Mouse (Mus musculus) embryonic facial prominence, embryonic 13.5 days (tissue): ENCODE results near the gene AI661453. TPM values are rescaled to one million over a fixed set of nuclear protein-coding genes. Genes with fewer than 3 reads are reported as not detected.
A peak's percentile ranks its signal among the peaks of the same experiment; 100 is the strongest.

ENCODE experiments used
- ATAC-seq: fragments of 200-750 bp; cut with Nextera tagmentation; 2 replicates; pipeline ENCODE4 v1.8.0; 2017; ENCODE audit warnings: low read depth; ENCODE audit not compliant: insufficient number of reproducible peaks, insufficient read depth, low FRiP score, low TSS enrichment
- H3K27ac ChIP-seq: fragments of 300-500 bp; sonication (generic); 2 replicates; pipeline ENCODE4 v1.5.1; 2015; ENCODE audit warnings: moderate library complexity, mild to moderate bottlenecking, inconsistent platforms
- H3K27me3 ChIP-seq: fragments of 300-500 bp; sonication (generic); 2 replicates; pipeline ENCODE4 v1.6.1; 2015; ENCODE audit warnings: mild to moderate bottlenecking, inconsistent platforms
- H3K36me3 ChIP-seq: fragments of 300-500 bp; sonication (generic); 2 replicates; pipeline ENCODE4 v1.6.1; 2015; ENCODE audit warnings: mild to moderate bottlenecking, inconsistent platforms
- H3K4me1 ChIP-seq: fragments of 300-500 bp; sonication (generic); 2 replicates; pipeline ENCODE4 v1.6.1; 2015; ENCODE audit warnings: inconsistent platforms
- H3K4me2 ChIP-seq: fragments of 300-500 bp; sonication (generic); 2 replicates; pipeline ENCODE4 v1.6.1; 2015; ENCODE audit warnings: moderate library complexity, mild to moderate bottlenecking, inconsistent platforms
- H3K4me3 ChIP-seq: fragments of 300-500 bp; sonication (generic); 2 replicates; pipeline ENCODE4 v1.5.1; 2015; ENCODE audit warnings: mild to moderate bottlenecking, inconsistent platforms
- H3K9ac ChIP-seq: fragments of 300-500 bp; sonication (generic); 2 replicates; pipeline ENCODE4 v1.6.1; 2015; ENCODE audit warnings: mild to moderate bottlenecking, inconsistent platforms
- H3K9me3 ChIP-seq: fragments of 300-500 bp; sonication (generic); 2 replicates; pipeline ENCODE4 v1.6.1; 2016; ENCODE audit warnings: inconsistent platforms
- WGBS: fragments of 180-500 bp; shearing (Covaris S2); methylation state at CpG from one replicate; pipeline ENCODE4 v1.1.7; 2015; ENCODE audit warnings: mixed read lengths; 5-methylcytosine and 5-hydroxymethylcytosine counted together
- polyA plus RNA-seq: library from polyadenylated mRNA; unstranded; fragments of >200 nt; fragmentation: Nextera tagmentation; extraction: Ambion mirVana; gene quantifications from 2 replicates; pipeline ENCODE4 v1.2.1, GENCODE M21; 2015

The AI661453 gene
- polyA plus RNA-seq, 1 experiment from 2014 or later, result 2.0 TPM

DNA sequence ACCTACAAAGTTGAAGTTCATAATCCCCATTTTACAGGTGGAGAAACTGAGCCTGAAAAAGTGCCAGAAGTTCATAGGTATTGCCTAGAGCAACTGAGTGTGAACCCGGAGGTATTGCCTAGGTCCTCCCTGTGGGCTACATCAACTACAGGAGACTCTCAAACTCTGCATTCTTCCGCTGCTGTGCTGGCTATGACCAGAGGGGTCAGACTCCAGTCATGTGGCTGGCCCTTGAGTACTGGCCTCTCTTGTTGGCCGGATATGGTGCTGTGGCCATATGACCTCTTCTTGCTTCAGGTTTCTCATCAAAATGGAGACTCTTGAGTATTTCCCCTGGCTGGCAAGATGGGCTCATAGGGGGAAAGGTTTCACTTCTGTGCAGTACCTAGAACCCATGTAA is 5.9 kb downstream of the AI661453 start:
- WGBS, result 79% methylated on average over 3 of the region's 3 CpGs
- Histone ChIP-seq H3K9me3 (no peaks in the 10 kb centered on the region), H3K27me3 (peaks cover 33% of the 10 kb centered on the region), H3K4me2 (no peak overlapping the region), H3K9ac (no peak overlapping the region), H3K4me1 (peaks cover 26% of the 10 kb centered on the region), H3K36me3 (no peaks in the 10 kb centered on the region), H3K27ac (no peak overlapping the region), H3K4me3 (no peak overlapping the region)
- no peak for ATAC-seq

DNA sequence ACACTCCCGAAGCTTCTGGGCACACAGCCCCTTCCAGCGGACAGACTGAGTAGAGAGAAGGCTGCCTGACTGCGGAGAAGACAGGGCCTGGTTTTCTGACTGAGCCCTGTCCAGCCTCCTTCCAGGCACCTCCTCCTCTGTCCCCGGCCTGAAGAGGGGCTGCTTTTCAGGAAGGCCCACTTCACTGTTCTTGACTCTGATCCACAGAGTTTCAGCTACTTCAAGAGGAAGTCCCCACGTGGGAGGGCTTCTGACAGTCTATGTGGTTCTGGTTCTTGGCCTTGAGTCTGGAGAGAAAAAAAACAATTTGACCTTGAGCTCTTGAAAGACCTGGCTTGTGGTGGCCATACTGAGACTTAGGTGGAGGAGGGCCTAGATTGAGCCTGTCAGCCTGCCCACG is 7.7 kb downstream of the AI661453 start:
- Histone ChIP-seq H3K4me2 (no peak overlapping the region), H3K27me3 (peaks cover 14% of the 10 kb centered on the region), H3K9ac (no peak overlapping the region), H3K4me3 (no peak overlapping the region), H3K9me3 (no peaks in the 10 kb centered on the region), H3K4me1 (peaks cover 21% of the 10 kb centered on the region), H3K36me3 (no peaks in the 10 kb centered on the region), H3K27ac (no peak overlapping the region)
- ATAC-seq, result no peak
- WGBS, result 83% methylated on average over 6 of the region's 6 CpGs

DNA sequence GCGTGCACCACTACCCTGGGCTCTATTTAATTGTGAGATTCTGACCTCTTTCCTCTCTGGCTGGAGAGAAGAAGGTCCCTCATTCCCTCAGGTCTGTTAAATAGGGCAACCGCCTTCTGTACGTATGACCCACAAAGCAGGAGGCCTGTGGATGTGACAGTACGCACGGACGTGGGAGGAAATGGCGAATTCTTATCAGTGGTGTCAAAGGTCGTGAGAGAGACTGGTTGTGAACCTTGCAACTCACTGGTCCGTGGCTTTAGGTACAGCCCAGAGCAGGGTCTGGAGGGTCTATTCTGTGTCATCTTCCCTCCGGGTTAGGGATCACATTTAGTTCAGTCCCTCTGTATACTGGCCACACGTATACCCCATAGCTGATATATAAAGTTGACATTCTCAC is 9.1 kb downstream of the AI661453 start:
- H3K27me3 ChIP-seq, result 0 out of 2 replicates have a peak, but pooled peaks cover under 1% of the 10 kb centered on the region
- no peak overlapping the region for H3K4me2 ChIP-seq
- H3K27ac ChIP-seq, result no peak overlapping the region
- ATAC-seq, result no peak
- no peak overlapping the region for H3K4me3 ChIP-seq
- 71% methylated on average over 11 of the region's 11 CpGs for WGBS
- no peaks in the 10 kb centered on the region for H3K9me3 ChIP-seq
- H3K36me3 ChIP-seq, result no peaks in the 10 kb centered on the region
- H3K9ac ChIP-seq, result no peak overlapping the region
- H3K4me1 ChIP-seq, result peaks cover 22% of the 10 kb centered on the region

GRCm38 (mm10) chr17:47446025-47446424 is 9.6 kb downstream of the AI661453 start:
- 88% methylated on average over 9 of the region's 9 CpGs for WGBS

DNA sequence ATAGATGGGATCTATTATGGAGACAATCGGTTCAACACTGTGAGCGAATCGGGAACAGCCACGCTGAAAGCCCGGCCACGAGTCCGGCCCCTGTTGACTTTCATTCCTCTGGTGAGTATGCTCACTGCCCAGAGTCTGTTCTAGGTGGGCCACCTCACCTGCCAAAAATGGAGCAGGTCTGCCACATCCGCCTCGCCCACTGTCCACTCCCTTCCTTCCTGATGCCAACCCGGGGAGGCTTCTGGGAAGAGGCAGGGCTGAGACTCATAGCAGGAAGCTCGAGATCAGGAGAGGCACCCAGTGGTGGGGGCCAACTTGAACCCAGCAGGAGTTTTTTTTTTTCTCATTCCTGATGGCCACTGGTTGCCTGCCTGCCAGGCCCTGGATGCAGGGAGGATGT is 10.1 kb downstream of the AI661453 start:
- H3K4me1 ChIP-seq, result peaks cover 24% of the 10 kb centered on the region
- H3K27ac ChIP-seq, result no peak overlapping the region
- no peak overlapping the region for H3K4me3 ChIP-seq
- WGBS, result 91% methylated on average over 11 of the region's 11 CpGs
- no peaks in the 10 kb centered on the region for H3K9me3 ChIP-seq
- H3K36me3 ChIP-seq, result no peaks in the 10 kb centered on the region
- H3K4me2 ChIP-seq, result no peak overlapping the region
- H3K27me3 ChIP-seq, result no peaks in the 10 kb centered on the region
- H3K9ac ChIP-seq, result no peak overlapping the region
- no peak for ATAC-seq

More at GRCm38 (mm10) chr17:47446025-47446424, 9.6 kb downstream of the AI661453 start:
- Histone ChIP-seq H3K9ac (no peak overlapping the region), H3K4me1 (peaks cover 20% of the 10 kb centered on the region), H3K9me3 (no peaks in the 10 kb centered on the region), H3K4me2 (no peak overlapping the region), H3K27ac (no peak overlapping the region), H3K27me3 (no peaks in the 10 kb centered on the region), H3K36me3 (no peaks in the 10 kb centered on the region), H3K4me3 (no peak overlapping the region)
- ATAC-seq, result no peak

GRCm38 (mm10) chr17:47448523-47449372 is 12.3 kb downstream of the AI661453 start:
- Histone ChIP-seq H3K9ac (no peak overlapping the region), H3K36me3 (no peaks in the 10 kb centered on the region), H3K4me1 (peaks cover 30% of the 10 kb centered on the region), H3K9me3 (no peaks in the 10 kb centered on the region), H3K4me2 (no peak overlapping the region), H3K27me3 (no peaks in the 10 kb centered on the region), H3K27ac (no peak overlapping the region; the same call in 1 of the 2 replicates), H3K4me3 (no peak overlapping the region)
- WGBS, result 32% methylated on average over 8 of the region's 8 CpGs
- no peak for ATAC-seq

DNA sequence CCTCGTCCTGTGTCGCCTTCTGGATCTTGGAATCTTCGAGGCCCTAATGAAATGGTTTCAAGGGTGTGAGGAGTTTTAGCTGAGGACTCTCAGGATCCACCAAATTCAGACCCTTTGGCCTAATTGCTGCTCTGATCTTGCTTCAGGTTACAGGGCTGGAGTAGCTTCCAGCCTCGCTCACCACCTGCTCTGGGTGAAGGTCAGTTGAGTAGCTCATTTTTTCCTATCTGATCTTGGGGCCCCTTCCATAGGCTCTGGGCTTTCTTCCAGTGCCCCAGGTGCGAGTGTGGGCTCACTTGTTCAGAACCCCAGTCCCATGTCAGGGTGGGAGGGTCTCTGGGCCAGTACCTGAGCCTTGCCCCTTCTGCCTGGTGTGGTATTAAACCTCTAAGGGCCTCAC is 13.0 kb downstream of the AI661453 start:
- no peak for ATAC-seq
- H3K9ac ChIP-seq, result no peak overlapping the region
- H3K36me3 ChIP-seq, result no peaks in the 10 kb centered on the region
- no peak overlapping the region for H3K4me2 ChIP-seq
- H3K4me3 ChIP-seq, result no peak overlapping the region
- peaks cover 35% of the 10 kb centered on the region for H3K4me1 ChIP-seq
- H3K9me3 ChIP-seq, result no peaks in the 10 kb centered on the region
- no peaks in the 10 kb centered on the region for H3K27me3 ChIP-seq
- WGBS, result 60% methylated on average over 5 of the region's 5 CpGs
- H3K27ac ChIP-seq, result no peak overlapping the region

GRCm38 (mm10) chr17:47450239-47450638 is 13.8 kb downstream of the AI661453 start:
- Histone ChIP-seq H3K36me3 (no peaks in the 10 kb centered on the region), H3K4me3 (no peak overlapping the region), H3K9ac (no peak overlapping the region), H3K9me3 (no peaks in the 10 kb centered on the region), H3K4me1 (peaks cover 39% of the 10 kb centered on the region), H3K4me2 (no peak overlapping the region), H3K27ac (no peak overlapping the region), H3K27me3 (no peaks in the 10 kb centered on the region)
- WGBS, result 26% methylated on average over 7 of the region's 7 CpGs
- no peak for ATAC-seq

DNA sequence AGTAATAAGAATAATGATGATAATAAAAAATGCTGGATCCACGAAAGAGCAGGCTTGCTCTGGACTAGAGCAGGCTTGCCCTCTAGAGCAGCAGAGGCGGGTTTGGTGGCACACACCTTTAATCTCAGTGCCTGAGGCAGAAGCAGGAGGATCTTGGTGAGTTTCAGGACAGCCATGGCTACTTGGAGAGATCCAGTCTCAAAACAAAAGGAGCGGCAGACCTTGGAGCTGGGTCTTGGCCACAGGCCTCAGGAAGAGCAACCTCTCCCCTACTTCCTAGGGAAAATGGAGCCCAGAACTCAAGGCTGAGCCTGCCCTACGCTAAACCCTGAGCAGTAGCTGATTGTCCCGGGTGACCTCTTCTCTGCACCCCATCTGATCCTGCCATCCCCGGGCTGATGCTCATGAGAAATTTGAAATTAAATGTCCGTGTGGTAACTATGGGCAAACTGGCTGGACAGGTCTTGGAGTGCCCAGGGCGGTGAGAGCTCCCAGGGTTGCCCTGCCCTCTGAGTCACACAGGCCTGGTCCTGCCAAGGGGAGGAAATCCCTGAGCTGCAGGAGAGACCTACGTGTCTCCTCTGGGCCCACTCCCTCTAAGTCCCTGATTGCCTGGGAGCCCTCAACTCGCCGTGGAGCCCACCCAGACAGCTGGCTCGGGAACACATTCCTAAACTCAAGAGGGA is 14.6 kb downstream of the AI661453 start:
- Histone ChIP-seq H3K9ac (0 out of 2 replicates have a peak overlapping the region, but pooled peaks have one; percentile 22), H3K27me3 (no peaks in the 10 kb centered on the region), H3K4me2 (no peak overlapping the region), H3K27ac (no peak overlapping the region; the same call in 1 of the 2 replicates), H3K9me3 (no peaks in the 10 kb centered on the region), H3K4me3 (no peak overlapping the region), H3K4me1 (peaks cover 39% of the 10 kb centered on the region), H3K36me3 (no peaks in the 10 kb centered on the region)
- WGBS, result 63% methylated on average over 12 of the region's 12 CpGs
- ATAC-seq, result no peak

GRCm38 (mm10) chr17:47452886-47453285 is 16.5 kb downstream of the AI661453 start:
- H3K27ac ChIP-seq, result peak overlapping the region; percentile 34; the same call in 1 of the 2 replicates
- ATAC-seq, result no peak
- H3K4me1 ChIP-seq, result peaks cover 39% of the 10 kb centered on the region
- no peak overlapping the region for H3K4me3 ChIP-seq
- H3K9ac ChIP-seq, result no peak overlapping the region
- H3K36me3 ChIP-seq, result no peaks in the 10 kb centered on the region
- no peaks in the 10 kb centered on the region for H3K9me3 ChIP-seq
- H3K4me2 ChIP-seq, result no peak overlapping the region
- WGBS, result 57% methylated on average over 7 of the region's 7 CpGs
- no peaks in the 10 kb centered on the region for H3K27me3 ChIP-seq

GRCm38 (mm10) chr17:47454675-47455074 is 18.3 kb downstream of the AI661453 start:
- Histone ChIP-seq H3K9ac (no peak overlapping the region), H3K27ac (no peak overlapping the region), H3K4me3 (no peak overlapping the region), H3K4me1 (peaks cover 28% of the 10 kb centered on the region), H3K27me3 (no peaks in the 10 kb centered on the region), H3K4me2 (no peak overlapping the region), H3K36me3 (no peaks in the 10 kb centered on the region), H3K9me3 (no peaks in the 10 kb centered on the region)
- no peak for ATAC-seq
- whole genome bisulfite sequencing, result 62% methylated on average over 8 of the region's 8 CpGs

DNA sequence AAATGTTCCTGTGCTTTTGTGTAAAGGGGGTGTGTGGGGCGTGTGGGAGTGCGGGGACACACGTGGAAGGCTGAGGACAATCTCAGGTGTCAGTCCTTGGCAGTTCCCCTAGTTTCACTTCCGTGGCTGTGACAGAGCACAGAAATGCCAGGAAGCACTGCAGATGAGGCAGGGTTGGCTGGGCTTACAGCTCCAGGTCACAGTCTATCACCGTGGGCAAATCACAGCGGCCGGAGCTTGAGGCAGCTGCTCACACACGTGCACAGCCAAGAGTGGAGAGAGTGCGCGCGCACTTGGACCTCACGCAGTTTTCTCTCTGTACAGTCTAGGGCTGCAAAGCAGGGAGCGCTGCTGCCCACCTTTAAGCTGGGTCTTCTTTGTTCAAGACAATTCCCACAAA is 21.9 kb downstream of the AI661453 start:
- H3K9me3 ChIP-seq, result no peaks in the 10 kb centered on the region
- H3K4me3 ChIP-seq, result no peak overlapping the region
- WGBS, result 80% methylated on average over 13 of the region's 13 CpGs
- no peaks in the 10 kb centered on the region for H3K27me3 ChIP-seq
- no peak overlapping the region for H3K9ac ChIP-seq
- H3K36me3 ChIP-seq, result no peaks in the 10 kb centered on the region
- ATAC-seq, result no peak
- H3K4me1 ChIP-seq, result peaks cover 14% of the 10 kb centered on the region
- H3K27ac ChIP-seq, result no peak overlapping the region
- H3K4me2 ChIP-seq, result no peak overlapping the region
